Comparison of ENCODE assay signal across 16 mouse cellular contexts in the genomic region with DNA sequence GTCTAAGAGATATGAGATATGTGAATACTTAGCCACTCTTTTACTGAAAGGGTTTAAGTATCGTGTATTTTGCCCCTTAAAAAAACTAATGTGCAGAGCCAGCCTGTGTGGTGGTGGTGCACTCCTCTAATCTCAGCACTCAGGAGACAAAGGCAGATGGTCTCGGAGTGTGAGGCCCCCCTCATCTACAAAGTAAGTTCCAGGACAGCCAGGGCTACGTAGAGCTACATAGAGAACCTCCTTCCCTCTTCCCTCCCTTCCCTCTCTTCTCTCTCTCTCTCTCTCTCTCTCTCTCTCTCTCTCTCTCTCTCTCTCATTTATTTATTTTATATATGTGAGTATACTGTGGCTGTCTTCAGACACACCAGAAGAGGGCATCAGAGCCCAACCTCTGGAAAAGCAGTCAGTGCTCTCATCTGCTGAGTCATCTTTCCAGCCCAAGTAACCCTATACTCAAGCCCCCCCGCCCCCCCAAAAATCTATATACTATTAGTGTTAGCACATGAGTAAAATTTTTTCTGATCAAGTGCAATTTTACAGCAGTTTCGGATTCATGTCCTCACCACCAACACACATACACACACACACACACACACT. TPM values are rescaled to one million over a fixed set of nuclear protein-coding genes. Genes with fewer than 3 reads are reported as not detected.
DNase-seq lines count a peak whose midpoint lies in the region; ATAC-seq and TF ChIP-seq lines count a peak whose summit lies in the region.
"Had no signal": no experiment of that assay in that cellular context is flagged by ENCODE, and none has a peak within 500 bp of the region (broad histone marks: within the 10 kb centered on the region; RNA-seq: fewer than 3 reads in every experiment).

No protein-coding gene starts in this region.

- no peak for TF ChIP-seq EP300 in lung, postnatal 0 days (IDR thresholded peaks at IDR 0.05)

- no peak overlapping the region for H3K27ac ChIP-seq in gastrocnemius, adult 2 months
- H3K27ac ChIP-seq in lung, postnatal 0 days (ENCODE audit: low read length): no peak overlapping the region
- H3K27ac ChIP-seq in forebrain, embryonic 16.5 days (ENCODE audit: low read length): peak overlapping the region; percentile 56
- no peak overlapping the region for H3K27ac ChIP-seq in stomach, embryonic 15.5 days
- H3K27ac ChIP-seq: limb, embryonic 15.5 days; midbrain, embryonic 12.5 days; neural tube, embryonic 12.5 days had no signal

- intact Hi-C loops in gastrocnemius, adult 2 months (cut with DNase I): no loop called here
- intact Hi-C loops in gastrocnemius, postnatal 14 days (cut with DNase I; ENCODE audit: low total_unique reads): loop anchor here (5.0 kb wide), 1 partner anchor 38 kb away; no protein-coding TSS in a partner anchor

- DNase-seq in gastrocnemius, adult 2 months: no peak
- no peak for DNase-seq in gastrocnemius, postnatal 14 days
- peak; percentile 24 for DNase-seq in lung, postnatal 0 days (ENCODE audit: low spot score)
- no peak for DNase-seq in lung, postnatal 36 days
- DNase-seq in spleen, adult 12 weeks (ENCODE audit: low spot score): no peak
- no peak for DNase-seq in kidney, postnatal 4 days
- DNase-seq: cerebellum, adult 11 months; kidney, postnatal 36 days; thymus, adult 18-20 months had no signal

- H3K9ac ChIP-seq in lung, postnatal 0 days (replicated peaks; ENCODE audit: low read depth): no peak overlapping the region
- H3K9ac ChIP-seq in forebrain, embryonic 16.5 days (replicated peaks; ENCODE audit: low read depth, low read length): no peak overlapping the region
- H3K9ac ChIP-seq in stomach, embryonic 15.5 days: no peak overlapping the region
- H3K9ac ChIP-seq: limb, embryonic 15.5 days; midbrain, embryonic 12.5 days; neural tube, embryonic 12.5 days had no signal

- H3K27me3 ChIP-seq in lung, postnatal 0 days (replicated peaks; ENCODE audit: insufficient read depth, low read length): no peaks in the 10 kb centered on the region
- no peaks in the 10 kb centered on the region for H3K27me3 ChIP-seq in forebrain, embryonic 16.5 days (replicated peaks; ENCODE audit: control insufficient read depth, insufficient read depth, low read length)
- H3K27me3 ChIP-seq in stomach, embryonic 15.5 days (replicated peaks): no peaks in the 10 kb centered on the region
- H3K27me3 ChIP-seq: limb, embryonic 15.5 days; midbrain, embryonic 12.5 days; neural tube, embryonic 12.5 days; Patski had no signal

- no peaks in the 10 kb centered on the region for H3K9me3 ChIP-seq in lung, postnatal 0 days (ENCODE audit: low read length)
- no peaks in the 10 kb centered on the region for H3K9me3 ChIP-seq in forebrain, embryonic 16.5 days (ENCODE audit: control insufficient read depth, low read length)
- no peaks in the 10 kb centered on the region for H3K9me3 ChIP-seq in stomach, embryonic 15.5 days
- H3K9me3 ChIP-seq: limb, embryonic 15.5 days; midbrain, embryonic 12.5 days; neural tube, embryonic 12.5 days had no signal

- peaks cover 26% of the 10 kb centered on the region for H3K36me3 ChIP-seq in lung, postnatal 0 days (ENCODE audit: insufficient read depth, low read length)
- H3K36me3 ChIP-seq in forebrain, embryonic 16.5 days (ENCODE audit: control insufficient read depth, insufficient read depth): peaks cover 21% of the 10 kb centered on the region
- peaks cover 25% of the 10 kb centered on the region for H3K36me3 ChIP-seq in stomach, embryonic 15.5 days

- no peaks in the 10 kb centered on the region for H3K4me1 ChIP-seq in lung, postnatal 0 days (ENCODE audit: insufficient read depth, low read depth, low read length)
- peaks cover 7% of the 10 kb centered on the region; the same call in 1 of the 2 replicates for H3K4me1 ChIP-seq in forebrain, embryonic 16.5 days (replicated peaks; ENCODE audit: control insufficient read depth, insufficient read depth, low read length)
- no peaks in the 10 kb centered on the region for H3K4me1 ChIP-seq in stomach, embryonic 15.5 days
- H3K4me1 ChIP-seq: midbrain, embryonic 12.5 days; neural tube, embryonic 12.5 days had no signal

- H3K4me3 ChIP-seq in gastrocnemius, adult 2 months: no peak overlapping the region
- no peak overlapping the region for H3K4me3 ChIP-seq in lung, postnatal 0 days (ENCODE audit: low read depth, low read length)
- H3K4me3 ChIP-seq in forebrain, embryonic 16.5 days (replicated peaks; ENCODE audit: low read length): no peak overlapping the region
- no peak overlapping the region for H3K4me3 ChIP-seq in stomach, embryonic 15.5 days (replicated peaks)
- H3K4me3 ChIP-seq: erythroblast, embryonic 14.5 days; limb, embryonic 15.5 days; midbrain, embryonic 12.5 days; neural tube, embryonic 12.5 days had no signal

- ATAC-seq in lung, postnatal 0 days: peak; percentile 30; the same call in 1 of the 2 replicates
- ATAC-seq in forebrain, embryonic 16.5 days: peak; percentile 68
- peak; percentile 36; the same call in 1 of the 2 replicates for ATAC-seq in stomach, embryonic 15.5 days (ENCODE audit: insufficient read depth, low FRiP score, low read depth)
- ATAC-seq: Patski had no signal

- H3K4me2 ChIP-seq in lung, postnatal 0 days (replicated peaks; ENCODE audit: low read depth, low read length): no peak overlapping the region
- no peak overlapping the region for H3K4me2 ChIP-seq in forebrain, embryonic 16.5 days (ENCODE audit: low read length)
- no peak overlapping the region for H3K4me2 ChIP-seq in stomach, embryonic 15.5 days
- H3K4me2 ChIP-seq: limb, embryonic 15.5 days; midbrain, embryonic 12.5 days; neural tube, embryonic 12.5 days had no signal

- 69% methylated on average over 5 of the region's 5 CpGs for WGBS in lung, postnatal 0 days
- WGBS in forebrain, embryonic 16.5 days: 73% methylated on average over 5 of the region's 5 CpGs
- WGBS in stomach, embryonic 15.5 days: 51% methylated on average over 5 of the region's 5 CpGs

- TF ChIP-seq CTCF in gastrocnemius, adult 2 months (IDR thresholded peaks at IDR 0.05): peak; percentile 21; the same call in 1 of the 2 replicates
- TF ChIP-seq CTCF in lung, postnatal 0 days (IDR thresholded peaks at IDR 0.05): peak; percentile 28

RNA-seq across cellular contexts. Expression of a gene that starts 9.0 kb away (rescaled TPM):
- total RNA-seq in gastrocnemius, adult 2 months (2021): 1 to 10 TPM; 1.6 to 2.3 TPM
- 1 to 10 TPM; 1.8 to 2.6 TPM for total RNA-seq in gastrocnemius, postnatal 14 days (2021)
- 9.9 and 10.2 TPM in 2 replicates for polyA plus RNA-seq in lung, postnatal 0 days (2015; fragmentation: Nextera tagmentation; extraction: Ambion mirVana)
- polyA plus RNA-seq in forebrain, embryonic 16.5 days (2015; fragmentation: Nextera tagmentation; extraction: Ambion mirVana): 22.7 and 23.3 TPM in 2 replicates
- polyA plus RNA-seq in stomach, embryonic 15.5 days (2015; fragmentation: Nextera tagmentation; extraction: Ambion mirVana): 15.9 and 23.1 TPM in 2 replicates

RNA-seq across cellular contexts. Expression of a gene that starts 11.6 kb away (rescaled TPM):
- 10 to 100 TPM; 28.8 to 31.2 TPM for total RNA-seq in gastrocnemius, adult 2 months (2021)
- 10 to 100 TPM; 33.5 to 37.4 TPM for total RNA-seq in gastrocnemius, postnatal 14 days (2021)
- 58.2 and 63.8 TPM in 2 replicates for polyA plus RNA-seq in lung, postnatal 0 days (2015; fragmentation: Nextera tagmentation; extraction: Ambion mirVana)
- polyA plus RNA-seq in forebrain, embryonic 16.5 days (2015; fragmentation: Nextera tagmentation; extraction: Ambion mirVana): 50.6 and 52.7 TPM in 2 replicates
- polyA plus RNA-seq in stomach, embryonic 15.5 days (2015; fragmentation: Nextera tagmentation; extraction: Ambion mirVana): 86.3 and 94.0 TPM in 2 replicates

RNA-seq across cellular contexts. Expression of a gene that starts 28.1 kb away (rescaled TPM):
- total RNA-seq in gastrocnemius, adult 2 months (2021): 100 to 1,000 TPM; 103 to 121 TPM
- 100 to 1,000 TPM; 119 to 134 TPM for total RNA-seq in gastrocnemius, postnatal 14 days (2021)
- polyA plus RNA-seq in lung, postnatal 0 days (2015; fragmentation: Nextera tagmentation; extraction: Ambion mirVana): 340 and 365 TPM in 2 replicates
- 216 and 217 TPM in 2 replicates for polyA plus RNA-seq in forebrain, embryonic 16.5 days (2015; fragmentation: Nextera tagmentation; extraction: Ambion mirVana)
- polyA plus RNA-seq in stomach, embryonic 15.5 days (2015; fragmentation: Nextera tagmentation; extraction: Ambion mirVana): 443 and 450 TPM in 2 replicates

RNA-seq across cellular contexts. Expression of a gene that starts 33.8 kb away (rescaled TPM):
- 1 to 10 TPM; 2.7 to 7.7 TPM for total RNA-seq in gastrocnemius, adult 2 months (2021)
- 10 to 100 TPM; 25.7 to 31.3 TPM for total RNA-seq in gastrocnemius, postnatal 14 days (2021)
- 121 and 135 TPM in 2 replicates for polyA plus RNA-seq in lung, postnatal 0 days (2015; fragmentation: Nextera tagmentation; extraction: Ambion mirVana)
- 13.5 and 20.5 TPM in 2 replicates for polyA plus RNA-seq in forebrain, embryonic 16.5 days (2015; fragmentation: Nextera tagmentation; extraction: Ambion mirVana)
- polyA plus RNA-seq in stomach, embryonic 15.5 days (2015; fragmentation: Nextera tagmentation; extraction: Ambion mirVana): 252 and 255 TPM in 2 replicates

RNA-seq across cellular contexts. Expression of a gene that starts 41.8 kb away (rescaled TPM):
- total RNA-seq in gastrocnemius, adult 2 months (2021): 10 to 100 TPM; 29.2 to 30.8 TPM
- total RNA-seq in gastrocnemius, postnatal 14 days (2021): 10 to 100 TPM; 31.4 to 32.7 TPM
- polyA plus RNA-seq in lung, postnatal 0 days (2015; fragmentation: Nextera tagmentation; extraction: Ambion mirVana): 43.6 and 48.7 TPM in 2 replicates
- 6.3 and 7.7 TPM in 2 replicates for polyA plus RNA-seq in forebrain, embryonic 16.5 days (2015; fragmentation: Nextera tagmentation; extraction: Ambion mirVana)
- 21.0 and 25.5 TPM in 2 replicates for polyA plus RNA-seq in stomach, embryonic 15.5 days (2015; fragmentation: Nextera tagmentation; extraction: Ambion mirVana)
